Comparison of ENCODE assay signal across 15 mouse cellular contexts in the genomic region with DNA sequence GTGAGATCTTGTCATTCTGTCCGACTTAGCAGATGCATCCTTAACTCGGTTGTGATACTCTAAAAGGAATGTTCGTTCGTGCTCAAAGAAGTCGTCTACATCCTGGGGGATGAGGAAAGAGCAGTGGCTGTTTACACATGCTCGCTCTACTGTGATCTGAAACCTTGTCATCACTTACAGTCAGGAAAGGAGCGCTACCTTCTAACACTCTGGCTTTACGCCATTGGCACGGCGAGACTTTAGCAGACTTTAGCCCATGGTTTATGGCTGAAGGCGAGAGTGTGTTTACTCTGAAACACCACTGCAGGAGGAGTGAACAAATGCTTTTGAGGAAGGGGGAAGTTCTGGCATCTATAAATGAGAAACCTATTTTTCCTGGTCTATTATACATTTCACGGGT.
"Had no signal": no experiment of that assay in that cellular context is flagged by ENCODE, and none has a peak within 500 bp of the region (broad histone marks: within the 10 kb centered on the region; RNA-seq: fewer than 3 reads in every experiment).

No protein-coding gene starts in this region.

- H3K9me3 ChIP-seq: lung, embryonic 15.5 days; megakaryocyte, embryonic 14.5 days; midbrain, embryonic 13.5 days; midbrain, embryonic 15.5 days; neural tube, embryonic 12.5 days had no signal

- H3K9ac ChIP-seq: lung, embryonic 15.5 days; midbrain, embryonic 13.5 days; midbrain, embryonic 15.5 days; neural tube, embryonic 12.5 days had no signal

- DNase-seq: lung, adult 2 months; lung, postnatal 14 days; lung, postnatal 36 days; right cerebral cortex, postnatal 14 days; thymus, adult 2 months; thymus, postnatal 25 days; thymus, postnatal 4 days had no signal

- H3K4me2 ChIP-seq: lung, embryonic 15.5 days; midbrain, embryonic 11.5 days; midbrain, embryonic 13.5 days; midbrain, embryonic 15.5 days; neural tube, embryonic 12.5 days had no signal

- ATAC-seq: lung, postnatal 0 days; midbrain, embryonic 13.5 days; midbrain, embryonic 15.5 days had no signal

- H3K27ac ChIP-seq: lung, embryonic 15.5 days; macrophage; midbrain, embryonic 13.5 days; midbrain, embryonic 15.5 days; neural tube, embryonic 12.5 days had no signal

- H3K4me3 ChIP-seq: lung, embryonic 15.5 days; megakaryocyte, embryonic 14.5 days; midbrain, embryonic 13.5 days; midbrain, embryonic 15.5 days; neural tube, embryonic 12.5 days had no signal

- H3K4me1 ChIP-seq: lung, embryonic 15.5 days; megakaryocyte, embryonic 14.5 days; midbrain, embryonic 13.5 days; midbrain, embryonic 15.5 days; neural tube, embryonic 12.5 days had no signal

- H3K27me3 ChIP-seq: lung, embryonic 15.5 days; megakaryocyte, embryonic 14.5 days; midbrain, embryonic 13.5 days; midbrain, embryonic 15.5 days; neural tube, embryonic 12.5 days had no signal
